Mouse (Mus musculus) CH12.LX (cell line): ENCODE results near the gene Ndufa6.

Experiments
- ETS1 ChIP-seq: conservative IDR thresholded peaks from 2 replicates; pipeline ENCODE4 v1.6.1; 2012; ENCODE audit warnings: low read depth, mild to moderate bottlenecking, inconsistent platforms, low read length, improper control_type of control experiment, moderate library complexity
- GABPA ChIP-seq: IDR thresholded peaks from 2 replicates; pipeline ENCODE4 v1.6.1; 2012; ENCODE audit warnings: low read depth, low read length, improper control_type of control experiment, inconsistent platforms; ENCODE audit not compliant: insufficient replicate concordance
- MAFK ChIP-seq: IDR thresholded peaks from 2 replicates; pipeline ENCODE4 v1.6.1; 2011; ENCODE audit warnings: low read length, improper control_type of control experiment; ENCODE audit not compliant: insufficient replicate concordance
- MAX ChIP-seq: IDR thresholded peaks from 2 replicates; pipeline ENCODE4 v1.6.1; 2011; ENCODE audit warnings: low read length, improper control_type of control experiment
- MEF2A ChIP-seq: IDR thresholded peaks from 2 replicates; pipeline ENCODE4 v1.6.1; 2014; ENCODE audit warnings: low read depth, mild to moderate bottlenecking, inconsistent platforms, low read length, improper control_type of control experiment, borderline replicate concordance
- SMC3 ChIP-seq: IDR thresholded peaks from 2 replicates; pipeline ENCODE4 v1.6.1; 2011; ENCODE audit warnings: low read depth, low read length, improper control_type of control experiment
- ZNF384 ChIP-seq: IDR thresholded peaks from 2 replicates; pipeline ENCODE4 v1.6.1; 2012; ENCODE audit warnings: low read depth, low read length, improper control_type of control experiment, inconsistent platforms

GRCm38 (mm10) chr15:82401516-82401915 lies 47.4 kb upstream of the Ndufa6 start:
- TF ChIP-seq GABPA (no peak), SMC3 (no peak), ETS1 (no peak), ZNF384 (no peak), MAX (no peak), MEF2A (no peak), MAFK (no peak)
